Mouse (Mus musculus): Measurements from ENCODE around the gene Klf4.

The Klf4 gene

GRCm38 (mm10) chr4:55532407-55533195 lies at the start of gene Klf4:
Klf4 (minus strand) TSS chr4:55532466.
- peak; percentile 88 for DNase-seq (ENCODE audit: low spot score)

- no peak for DNase-seq (ENCODE audit: low spot score)
These were observed 39.2 kb upstream of the Klf4 start for GRCm38 (mm10) chr4:55571432-55571831.

GRCm38 (mm10) chr4:55567986-55568385 lies 35.7 kb upstream of the Klf4 start:
- DNase-seq (ENCODE audit: low spot score): no peak

GRCm38 (mm10) chr4:55567575-55567974 lies 35.3 kb upstream of the Klf4 start:
- no peak for DNase-seq (ENCODE audit: low spot score)

- no peak for DNase-seq (ENCODE audit: low spot score)
These were observed 32.1 kb upstream of the Klf4 start for GRCm38 (mm10) chr4:55564317-55564716.

- DNase-seq (ENCODE audit: low spot score): peak; percentile 21
These were observed 30.8 kb upstream of the Klf4 start for GRCm38 (mm10) chr4:55563050-55563449.

GRCm38 (mm10) chr4:55562062-55562461 lies 29.8 kb upstream of the Klf4 start:
- DNase-seq (ENCODE audit: low spot score): no peak

- DNase-seq (ENCODE audit: low spot score): no peak
These were observed 14.6 kb upstream of the Klf4 start for GRCm38 (mm10) chr4:55546869-55547268.

GRCm38 (mm10) chr4:55542753-55543152 lies 10.5 kb upstream of the Klf4 start:
- DNase-seq (ENCODE audit: low spot score): no peak

- no peak for DNase-seq (ENCODE audit: low spot score)
These were observed 9.4 kb upstream of the Klf4 start for GRCm38 (mm10) chr4:55541654-55542053.

GRCm38 (mm10) chr4:55541221-55541620 lies 9.0 kb upstream of the Klf4 start:
- DNase-seq (ENCODE audit: low spot score): no peak

- DNase-seq (ENCODE audit: low spot score): no peak
These were observed 2.7 kb upstream of the Klf4 start for GRCm38 (mm10) chr4:55535012-55535411.

GRCm38 (mm10) chr4:55534510-55534909 lies 2.2 kb upstream of the Klf4 start:
- no peak for DNase-seq (ENCODE audit: low spot score)

GRCm38 (mm10) chr4:55533803-55534254 lies 1.6 kb upstream of the Klf4 start:
- peak; percentile 51 for DNase-seq (ENCODE audit: low spot score)

GRCm38 (mm10) chr4:55533196-55533802 lies 1.0 kb upstream of the Klf4 start:
- peak; percentile 37 for DNase-seq (ENCODE audit: low spot score)

- peak; percentile 28 for DNase-seq (ENCODE audit: low spot score)
These were observed 335 bp downstream of the Klf4 start for GRCm38 (mm10) chr4:55531856-55532406.

- peak; percentile 57 for DNase-seq (ENCODE audit: low spot score)
These were observed 990 bp downstream of the Klf4 start for GRCm38 (mm10) chr4:55531096-55531855.

- no peak for DNase-seq (ENCODE audit: low spot score)
These were observed 1.6 kb downstream of the Klf4 start for GRCm38 (mm10) chr4:55530731-55531095.

GRCm38 (mm10) chr4:55530236-55530635 lies 2.0 kb downstream of the Klf4 start:
- peak; percentile 88 for DNase-seq (ENCODE audit: low spot score)

- no peak for DNase-seq (ENCODE audit: low spot score)
These were observed 3.9 kb downstream of the Klf4 start for GRCm38 (mm10) chr4:55528404-55528803.

GRCm38 (mm10) chr4:55527931-55528330 lies 4.3 kb downstream of the Klf4 start:
- no peak for DNase-seq (ENCODE audit: low spot score)

Data from embryo, embryonic 10 days (tissue).